Mouse (Mus musculus) lung, adult 2 months (tissue): ENCODE measurements around the gene Nucb1.

ENCODE experiments used
- CTCF ChIP-seq: fragments of 200-500 bp; IDR thresholded peaks from 2 replicates; pipeline ENCODE4 v1.5.1; 2011; ENCODE audit warnings: mild to moderate bottlenecking, low read length, control low read depth; ENCODE audit not compliant: insufficient read depth
- POLR2A ChIP-seq: fragments of 200-500 bp; IDR thresholded peaks from 2 replicates; pipeline ENCODE4 v1.6.1; 2011; ENCODE audit warnings: low read depth, mild to moderate bottlenecking, control low read depth, low read length, borderline replicate concordance; ENCODE audit errors: extremely low read depth

GRCm38 (mm10) chr7:45482166-45482565 is 28.0 kb downstream of the Nucb1 start:
- no peak for TF ChIP-seq CTCF
- no peak for TF ChIP-seq POLR2A
